Mouse (Mus musculus) testis, adult 2 months (tissue): ENCODE measurements around the gene Hebp2.

ENCODE experiments used
- CTCF ChIP-seq: fragments of 200-500 bp; IDR thresholded peaks from 2 replicates; pipeline ENCODE4 v1.5.1; 2012; ENCODE audit warnings: low read depth, mild to moderate bottlenecking, inconsistent platforms, low read length, moderate library complexity; ENCODE audit not compliant: control insufficient read depth, insufficient read depth, insufficient replicate concordance
- POLR2A ChIP-seq: fragments of 200-500 bp; IDR thresholded peaks from 2 replicates; pipeline ENCODE4 v1.6.1; 2012; ENCODE audit warnings: low read depth, mild to moderate bottlenecking, inconsistent platforms, low read length, moderate library complexity; ENCODE audit not compliant: control insufficient read depth

- TF ChIP-seq CTCF (no peak), POLR2A (no peak)
Measured at GRCm38 (mm10) chr10:18562940-18563339, 17.1 kb upstream of the Hebp2 start.
